Mouse (Mus musculus) layer of hippocampus, postnatal 25 days (tissue): ENCODE measurements around the gene Pnpla7. TPM values are rescaled to one million over a fixed set of nuclear protein-coding genes. Genes with fewer than 3 reads are reported as not detected.

Experiments used
- DNase-seq, 2 experiments: peaks; one replicate each; pipeline ENCODE4 v3.0.0; 2022; ENCODE audit warnings: mixed read lengths in 2 of 2, low spot score in 1 of 2; ENCODE audit errors: extremely low spot score in 1 of 2
- microRNA-seq, 2 experiments: library from miRNA; unstranded; fragments of <30 nt; microRNA quantifications; one replicate each; pipeline ENCODE4 v1.2.0; 2021
- total RNA-seq, 2 experiments: library from RNA; stranded (reverse); gene quantifications; 2 replicates each; pipeline ENCODE4 v1.2.3; 2021

Gene Pnpla7
- total RNA-seq, 2 experiments from 2014 or later = 24.2 to 25.2 TPM

DNA sequence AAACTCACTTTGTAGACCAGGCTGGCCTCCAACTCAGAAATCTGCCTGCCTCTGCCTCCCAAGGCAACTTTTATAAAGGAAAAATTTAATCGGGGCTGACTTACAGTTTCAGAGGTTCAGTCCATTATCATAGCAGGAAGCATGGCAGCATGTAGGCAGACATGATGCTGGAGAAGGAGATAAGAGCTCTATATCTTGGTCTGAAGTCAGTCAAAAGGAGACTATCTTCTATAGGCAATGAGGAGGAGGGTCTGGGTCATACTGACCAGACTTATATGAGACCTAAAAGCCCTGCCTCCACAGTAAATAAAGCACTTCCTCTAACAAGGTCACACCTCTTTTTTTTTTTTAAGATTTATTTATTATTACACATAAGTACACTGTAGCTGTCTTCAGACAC lies 88.5 kb downstream of the Pnpla7 start:
- no peak for DNase-seq

DNA sequence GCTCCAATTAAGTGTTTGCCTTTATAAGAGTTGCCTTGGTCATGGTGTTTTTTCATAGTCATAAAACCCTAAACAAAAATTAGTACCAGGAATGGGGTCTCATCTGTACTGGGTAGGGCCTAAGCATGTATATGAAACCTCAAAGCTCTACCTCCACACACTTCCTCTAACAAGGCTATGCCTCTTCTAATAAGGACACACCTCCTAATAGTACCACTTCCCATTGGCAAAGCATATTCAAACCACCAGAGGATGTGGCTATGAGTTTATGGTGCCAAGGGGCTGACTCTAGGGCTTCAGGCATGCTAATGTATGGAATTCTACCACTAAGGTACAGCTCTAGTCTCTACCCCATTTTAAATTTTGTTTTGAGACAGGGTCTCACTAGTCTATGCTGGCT lies 89.7 kb downstream of the Pnpla7 start:
- no peak for DNase-seq

DNA sequence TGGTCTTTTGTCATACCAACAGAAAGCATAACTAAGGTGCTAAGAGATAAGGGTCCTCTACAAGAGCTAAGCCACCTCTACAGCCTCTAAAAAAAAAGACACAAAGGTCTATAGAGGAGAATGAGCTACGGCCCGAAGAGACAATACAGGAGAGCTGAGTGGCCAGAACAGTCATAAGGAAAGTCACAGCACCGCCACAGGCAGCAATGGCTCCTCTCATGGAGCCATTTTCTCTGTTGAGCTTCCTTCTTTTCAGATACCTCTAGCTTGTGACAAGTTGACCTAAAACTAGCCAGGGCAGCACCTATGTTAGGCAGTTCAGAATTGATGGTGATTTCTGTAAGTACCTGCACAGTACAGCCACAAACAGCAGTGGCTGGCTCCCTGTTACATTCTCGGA lies 90.7 kb downstream of the Pnpla7 start:
- DNase-seq = no peak

- no peak for DNase-seq
Observed at GRCm38 (mm10) chr2:25069537-25069936, 93.7 kb downstream of the Pnpla7 start.

GRCm38 (mm10) chr2:25072398-25072797 lies 96.6 kb downstream of the Pnpla7 start:
- DNase-seq = no peak

GRCm38 (mm10) chr2:25075506-25075905 lies 99.7 kb downstream of the Pnpla7 start:
- no peak for DNase-seq

- DNase-seq = no peak
Observed at GRCm38 (mm10) chr2:25078967-25079366, 103.1 kb downstream of the Pnpla7 start.

DNA sequence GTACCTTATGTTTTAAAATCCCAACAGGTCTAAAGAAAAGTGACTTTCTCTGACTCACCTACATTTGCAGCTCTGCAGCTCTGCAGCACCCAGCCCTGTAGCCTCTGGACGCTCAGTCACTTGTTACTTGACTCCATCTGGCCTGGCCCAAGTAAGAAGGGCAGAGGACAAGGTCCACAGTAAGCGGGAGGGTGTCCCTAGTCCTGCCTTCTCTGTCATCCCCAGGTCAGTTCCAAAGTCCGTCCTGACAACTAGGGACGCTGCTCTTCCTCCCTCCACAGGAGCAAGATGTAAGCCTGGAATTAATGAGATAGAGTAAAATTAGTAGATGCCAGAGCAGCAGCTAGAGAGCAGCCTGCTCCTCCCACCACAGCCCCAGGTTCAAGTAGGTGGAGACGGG lies 104.2 kb downstream of the Pnpla7 start, which contains the start of gene Entpd8:
Gene Entpd8, plus strand, starts transcription at position 229 of the 400 bp plus-strand sequence.
- DNase-seq = no peak

DNA sequence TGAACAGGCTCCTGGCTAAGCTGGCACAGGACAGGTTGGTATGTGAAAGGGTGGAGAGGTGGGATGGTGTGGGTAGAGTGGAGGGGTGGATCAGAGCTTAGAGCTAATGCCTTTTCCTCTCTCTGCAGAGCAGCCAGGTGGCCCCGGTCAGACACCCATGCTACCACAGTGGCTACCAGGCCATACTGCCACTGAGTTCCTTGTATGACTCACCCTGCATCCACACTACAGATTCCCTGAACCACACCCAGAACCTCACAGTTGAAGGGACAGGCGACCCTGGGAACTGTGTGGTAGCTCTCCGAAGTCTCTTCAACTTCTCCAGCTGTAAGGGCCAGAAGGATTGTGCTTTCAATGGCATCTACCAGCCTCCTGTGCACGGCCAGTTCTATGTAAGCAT lies 107.9 kb downstream of the Pnpla7 start:
- DNase-seq = no peak

- DNase-seq = no peak
Observed at GRCm38 (mm10) chr2:25085571-25085970, 109.7 kb downstream of the Pnpla7 start.

DNA sequence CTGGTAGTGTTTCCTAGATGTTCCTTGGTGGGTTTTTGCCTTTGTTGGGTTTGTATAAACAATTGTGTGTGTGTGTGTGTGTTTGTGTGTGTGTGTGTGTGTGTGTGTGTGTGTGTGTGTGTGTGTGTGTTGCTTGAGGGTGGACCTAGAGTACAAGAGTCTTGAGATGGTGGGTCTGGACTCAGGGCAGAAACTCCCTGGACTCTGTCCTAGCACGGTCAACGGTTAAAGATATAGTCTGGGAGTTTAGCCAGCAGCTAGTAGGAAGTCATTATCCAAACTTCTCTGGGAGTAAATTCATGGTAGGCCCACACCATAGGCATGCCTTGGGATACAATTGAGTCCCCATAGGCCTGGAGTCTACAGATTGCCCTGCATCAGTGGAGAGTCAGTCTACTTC lies 112.0 kb downstream of the Pnpla7 start:
- no peak for DNase-seq

- no peak for DNase-seq
Observed at GRCm38 (mm10) chr2:25088636-25089035, 112.8 kb downstream of the Pnpla7 start.

- DNase-seq = no peak
Observed at GRCm38 (mm10) chr2:25094785-25095108, 118.9 kb downstream of the Pnpla7 start.

GRCm38 (mm10) chr2:25095109-25095850 lies 119.4 kb downstream of the Pnpla7 start, which contains the start of gene Noxa1:
Gene Noxa1, minus strand, starts transcription at chr2:25095149.
- no peak for DNase-seq

DNA sequence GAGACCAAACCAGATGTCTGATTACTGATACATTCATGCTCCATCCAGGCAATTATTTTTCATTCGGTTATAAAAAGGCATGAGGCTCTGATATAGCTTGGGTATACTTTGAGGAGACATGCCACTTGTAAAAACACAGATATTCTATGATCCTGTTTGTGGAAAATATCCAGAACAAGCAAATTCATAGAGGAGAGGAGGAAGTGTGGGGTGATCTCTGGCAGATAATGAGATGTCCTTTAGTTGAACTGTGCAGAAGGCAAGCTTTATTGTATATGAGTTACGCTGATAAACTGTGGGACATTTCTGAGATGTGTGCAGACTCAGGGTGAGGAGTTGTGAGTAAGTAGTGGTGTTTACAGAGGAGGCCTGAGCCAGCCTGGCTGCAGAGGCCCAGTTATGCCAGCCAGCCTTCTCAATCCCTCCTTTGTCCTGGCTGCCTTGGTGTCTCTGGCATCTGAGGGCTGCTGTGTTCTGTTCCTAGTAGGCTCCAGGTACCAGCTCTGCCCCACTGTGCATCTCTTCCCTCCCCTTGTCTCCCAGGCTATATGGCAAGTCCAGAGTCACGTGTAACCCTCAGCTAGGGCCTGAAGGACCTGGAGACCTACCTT lies 122.3 kb downstream of the Pnpla7 start:
- no peak for DNase-seq

GRCm38 (mm10) chr2:25098956-25099355 lies 123.1 kb downstream of the Pnpla7 start:
- peak in 1 of 2 experiments; percentile 24 for DNase-seq

DNA sequence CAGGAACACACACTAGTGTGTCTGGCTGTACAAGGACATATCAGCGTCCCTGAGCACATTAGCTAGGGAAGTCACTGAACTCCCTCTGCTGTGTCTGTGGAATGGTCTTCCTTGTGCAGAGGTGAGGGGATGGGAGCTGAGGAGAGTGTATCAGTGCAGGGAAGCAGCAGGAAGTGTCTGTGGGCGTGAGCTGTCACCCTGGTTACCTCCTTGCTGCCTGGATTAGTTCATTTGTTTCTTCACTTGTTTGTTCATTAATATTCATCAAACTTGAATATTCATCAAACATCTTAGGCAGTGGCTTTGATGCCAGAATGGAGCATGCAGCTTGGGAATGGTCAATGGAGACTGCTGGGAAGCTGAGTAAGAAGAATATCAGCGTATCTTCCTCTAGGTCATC lies 123.9 kb downstream of the Pnpla7 start:
- DNase-seq = no peak

Small RNA genes within 50 kb of the gene (microRNA-seq; reads per million reads assigned to microRNA genes)
- gene Gm22875 = 0 reads per million in 2 experiments
- gene Gm24328 = 0 reads per million in 2 experiments
- gene Mir7664 = 0.55 to 1.4 reads per million in 2 experiments

Other genes starting within 250 kb of the Pnpla7 start
- gene Cacna1b, start 212.9 kb upstream of the Pnpla7 start, total RNA-seq = 10 to 100 TPM; 72.4 to 84.0 TPM
- 10 to 100 TPM; 61.4 to 71.0 TPM for gene Ehmt1, start 56.4 kb upstream of the Pnpla7 start, total RNA-seq
- 10 to 100 TPM in 1 of 2 experiments, 1 to 10 TPM in 1; 9.5 to 13.5 TPM for gene Arrdc1, start 40.8 kb upstream of the Pnpla7 start, total RNA-seq
- gene Zmynd19, start 26.2 kb upstream of the Pnpla7 start, total RNA-seq = 10 to 100 TPM; 38.5 TPM
- gene Dph7, start 13.6 kb upstream of the Pnpla7 start, total RNA-seq = 10 to 100 TPM; 31.6 to 33.0 TPM
- gene Mrpl41, start 935 bp upstream of the Pnpla7 start, total RNA-seq = 10 to 100 TPM; 85.3 to 93.5 TPM
- 100 to 1,000 TPM; 985 to 995 TPM for gene Nsmf, start 78.3 kb downstream of the Pnpla7 start, total RNA-seq
- not detected for gene Entpd8, start 104.3 kb downstream of the Pnpla7 start, total RNA-seq
- gene Noxa1, start 119.1 kb downstream of the Pnpla7 start, total RNA-seq = not detected
- 10 to 100 TPM; 27.5 to 35.7 TPM for gene Nrarp, start 204.7 kb downstream of the Pnpla7 start, total RNA-seq
- gene Tor4a, start 220.9 kb downstream of the Pnpla7 start, total RNA-seq = 1 to 10 TPM; 1.5 TPM
- gene Nelfb, start 235.5 kb downstream of the Pnpla7 start, total RNA-seq = 10 to 100 TPM; 55.8 to 58.9 TPM
- gene Stpg3, start 238.6 kb downstream of the Pnpla7 start, total RNA-seq = under 1 TPM in 1 of 2 experiments, not detected in 1; 0.32 TPM
- under 1 TPM in 1 of 2 experiments, not detected in 1; 0.59 TPM for gene Fam166a, start 242.7 kb downstream of the Pnpla7 start, total RNA-seq
- gene Tubb4b, start 248.7 kb downstream of the Pnpla7 start, total RNA-seq = 100 to 1,000 TPM; 330 to 361 TPM